Mouse (Mus musculus): ENCODE measurements around the gene Cacul1.

- TF ChIP-seq CTCF (IDR thresholded peaks at IDR 0.05; ENCODE audit: insufficient read depth, low read depth, low read length) (no peak), POLR2A (IDR thresholded peaks at IDR 0.05; ENCODE audit: insufficient read depth, low read depth, low read length) (no peak)
Measured at GRCm38 (mm10) chr19:60520131-60520530, 60.7 kb downstream of the Cacul1 start.

Data from olfactory bulb, adult 2 months (tissue).